ENCODE assay signal across 8 mouse cellular contexts in the genomic region with DNA sequence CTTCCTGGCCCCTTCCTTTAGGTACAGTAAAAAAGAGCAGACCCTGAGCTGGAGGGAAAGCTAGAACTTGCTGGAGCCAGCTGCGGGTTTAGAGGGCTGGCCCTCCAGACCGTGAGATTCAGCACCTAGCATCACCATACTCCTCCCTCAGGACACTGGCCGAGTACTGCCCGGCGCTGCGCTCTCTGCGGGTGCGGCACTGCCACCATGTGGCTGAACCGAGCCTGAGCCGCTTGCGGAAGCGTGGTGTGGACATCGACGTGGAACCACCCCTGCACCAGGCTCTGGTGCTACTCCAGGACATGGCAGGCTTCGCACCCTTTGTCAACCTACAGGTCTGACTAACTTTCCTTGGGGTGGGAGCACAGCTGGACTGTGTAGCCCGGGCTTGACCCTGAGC. TPM values are rescaled to one million over a fixed set of nuclear protein-coding genes. Genes with fewer than 3 reads are reported as not detected.
DNase-seq lines count a peak whose midpoint lies in the region; ATAC-seq lines count a peak whose summit lies in the region.

No protein-coding gene starts in this region.

- H3K9ac ChIP-seq in heart, embryonic 11.5 days (ENCODE audit: low read depth, low read length): no peak overlapping the region
- no peak overlapping the region for H3K9ac ChIP-seq in kidney, embryonic 15.5 days
- H3K9ac ChIP-seq in liver, embryonic 16.5 days (ENCODE audit: low read depth, low read length): no peak overlapping the region
- no peak overlapping the region for H3K9ac ChIP-seq in neural tube, embryonic 11.5 days (ENCODE audit: low read length)

- peak; percentile 62 for DNase-seq in CD4-positive helper T cell, adult 2 months (ENCODE audit: low read depth, low spot score)
- peak; percentile 91 to 93 for DNase-seq in adrenal gland, postnatal 36 days
- peak; percentile 87 for DNase-seq in neural tube, embryonic 11.5 days (ENCODE audit: low spot score)
- peak; percentile 90 for DNase-seq in testis, postnatal 10 days (ENCODE audit: low spot score)

- H3K4me3 ChIP-seq in heart, embryonic 11.5 days (ENCODE audit: low read depth, low read length): no peak overlapping the region
- peak overlapping the region; percentile 59 for H3K4me3 ChIP-seq in kidney, embryonic 15.5 days (replicated peaks)
- peak overlapping the region; percentile 69 for H3K4me3 ChIP-seq in liver, embryonic 16.5 days (ENCODE audit: low read depth, low read length)
- no peak overlapping the region for H3K4me3 ChIP-seq in neural tube, embryonic 11.5 days (ENCODE audit: low read depth, low read length)

- H3K4me2 ChIP-seq in heart, embryonic 11.5 days: peak overlapping the region; percentile 99
- H3K4me2 ChIP-seq in kidney, embryonic 15.5 days: peak overlapping the region; percentile 86
- H3K4me2 ChIP-seq in liver, embryonic 16.5 days (ENCODE audit: low read depth, low read length): peak overlapping the region; percentile 100
- peak overlapping the region; percentile 19; the same call in 1 of the 2 replicates for H3K4me2 ChIP-seq in neural tube, embryonic 11.5 days (ENCODE audit: low read depth)

- ATAC-seq in erythroblast, adult 5-6 weeks (replicated peaks; ENCODE audit: low FRiP score, poor library complexity, severe bottlenecking): peak; percentile 78
- no peak for ATAC-seq in heart, embryonic 11.5 days (replicated peaks; ENCODE audit: insufficient number of reproducible peaks, low FRiP score, low TSS enrichment)
- peak; percentile 66 for ATAC-seq in kidney, embryonic 15.5 days (replicated peaks; ENCODE audit: low FRiP score)
- peak; percentile 40 for ATAC-seq in liver, embryonic 16.5 days (ENCODE audit: low read depth)
- no peak; the same call in 1 of the 2 replicates for ATAC-seq in neural tube, embryonic 11.5 days (ENCODE audit: insufficient read depth, low FRiP score, low TSS enrichment)

- peaks cover 16% of the 10 kb centered on the region for H3K4me1 ChIP-seq in heart, embryonic 11.5 days (ENCODE audit: control insufficient read depth, insufficient read depth, low read length)
- H3K4me1 ChIP-seq in kidney, embryonic 15.5 days: peaks cover 33% of the 10 kb centered on the region
- H3K4me1 ChIP-seq in liver, embryonic 16.5 days (ENCODE audit: control insufficient read depth, low read depth, low read length): peaks cover 33% of the 10 kb centered on the region
- H3K4me1 ChIP-seq in neural tube, embryonic 11.5 days (ENCODE audit: control insufficient read depth, insufficient read depth, low read length): peaks cover 20% of the 10 kb centered on the region

- peaks cover 26% of the 10 kb centered on the region for H3K27me3 ChIP-seq in heart, embryonic 11.5 days (ENCODE audit: control insufficient read depth, insufficient read depth, low read length)
- H3K27me3 ChIP-seq in kidney, embryonic 15.5 days: peaks cover 26% of the 10 kb centered on the region
- peaks cover 27% of the 10 kb centered on the region for H3K27me3 ChIP-seq in liver, embryonic 16.5 days (ENCODE audit: control insufficient read depth, insufficient read depth, low read depth, low read length)
- H3K27me3 ChIP-seq in neural tube, embryonic 11.5 days (ENCODE audit: control insufficient read depth, insufficient read depth, low read length): peaks cover 17% of the 10 kb centered on the region

- H3K27ac ChIP-seq in heart, embryonic 11.5 days (ENCODE audit: low read depth, low read length): no peak overlapping the region
- H3K27ac ChIP-seq in kidney, embryonic 15.5 days: no peak overlapping the region
- no peak overlapping the region for H3K27ac ChIP-seq in liver, embryonic 16.5 days (ENCODE audit: low read length)
- H3K27ac ChIP-seq in neural tube, embryonic 11.5 days (ENCODE audit: low read depth, low read length): no peak overlapping the region

- WGBS in heart, embryonic 11.5 days (ENCODE audit: insufficient replicate concordance): 6% methylated on average over 16 of the region's 16 CpGs
- WGBS in kidney, embryonic 15.5 days: 5% methylated on average over 16 of the region's 16 CpGs
- 5% methylated on average over 16 of the region's 16 CpGs for WGBS in liver, embryonic 16.5 days (ENCODE audit: insufficient replicate concordance)
- 6% methylated on average over 16 of the region's 16 CpGs for WGBS in neural tube, embryonic 11.5 days

- H3K36me3 ChIP-seq in heart, embryonic 11.5 days (ENCODE audit: control insufficient read depth, insufficient read depth, low read length): peaks cover 3% of the 10 kb centered on the region; the same call in 1 of the 2 replicates
- peaks cover 24% of the 10 kb centered on the region for H3K36me3 ChIP-seq in kidney, embryonic 15.5 days
- H3K36me3 ChIP-seq in liver, embryonic 16.5 days (ENCODE audit: control insufficient read depth, insufficient read depth): 0 out of 2 replicates have a peak, but pooled peaks cover 3% of the 10 kb centered on the region
- H3K36me3 ChIP-seq in neural tube, embryonic 11.5 days (ENCODE audit: control insufficient read depth, insufficient read depth, low read length): peaks cover 2% of the 10 kb centered on the region; the same call in 1 of the 2 replicates

- H3K9me3 ChIP-seq in heart, embryonic 11.5 days (replicated peaks; ENCODE audit: control insufficient read depth, low read length): no peaks in the 10 kb centered on the region
- no peaks in the 10 kb centered on the region for H3K9me3 ChIP-seq in kidney, embryonic 15.5 days (replicated peaks)
- no peaks in the 10 kb centered on the region for H3K9me3 ChIP-seq in liver, embryonic 16.5 days (replicated peaks; ENCODE audit: control insufficient read depth, low read length)
- H3K9me3 ChIP-seq in neural tube, embryonic 11.5 days (ENCODE audit: control insufficient read depth, low read length): no peaks in the 10 kb centered on the region

RNA-seq across cellular contexts. Expression of gene Fbxl15, which starts 2.0 kb away (rescaled TPM):
- total RNA-seq in adrenal gland, postnatal 36 days (2021): 10 to 100 TPM in 1 of 2 experiments, 1 to 10 TPM in 1; 9.2 to 10.0 TPM
- not detected in 2 replicates for total RNA-seq in erythroblast, adult 5-6 weeks (2015; ENCODE audit: low replicate concordance)
- total RNA-seq in erythroblast, adult 5-6 weeks (2017; ENCODE audit: low replicate concordance): not detected in 2 replicates
- polyA plus RNA-seq in heart, embryonic 11.5 days (2014; fragmentation: Nextera tagmentation; extraction: Ambion mirVana): 9.6 and 9.7 TPM in 2 replicates
- polyA plus RNA-seq in kidney, embryonic 15.5 days (2015; fragmentation: Nextera tagmentation; extraction: Ambion mirVana): 18.2 and 20.1 TPM in 2 replicates
- 11.1 and 11.6 TPM in 2 replicates for polyA plus RNA-seq in liver, embryonic 16.5 days (2015; fragmentation: Nextera tagmentation; extraction: Ambion mirVana)
- 22.0 and 24.5 TPM in 2 replicates for polyA plus RNA-seq in neural tube, embryonic 11.5 days (2014; fragmentation: Nextera tagmentation; extraction: Ambion mirVana)

RNA-seq across cellular contexts. Expression of gene Psd, which starts 3.0 kb away (rescaled TPM):
- 1 to 10 TPM; 6.0 to 7.5 TPM for total RNA-seq in adrenal gland, postnatal 36 days (2021)
- total RNA-seq in erythroblast, adult 5-6 weeks (2015; ENCODE audit: low replicate concordance): 0.63 TPM in 1 of 2 replicates, not detected in the other
- total RNA-seq in erythroblast, adult 5-6 weeks (2017; ENCODE audit: low replicate concordance): 0.70 TPM in 1 of 2 replicates, not detected in the other
- 8.8 and 9.1 TPM in 2 replicates for polyA plus RNA-seq in heart, embryonic 11.5 days (2014; fragmentation: Nextera tagmentation; extraction: Ambion mirVana)
- 3.9 and 7.2 TPM in 2 replicates for polyA plus RNA-seq in kidney, embryonic 15.5 days (2015; fragmentation: Nextera tagmentation; extraction: Ambion mirVana)
- polyA plus RNA-seq in liver, embryonic 16.5 days (2015; fragmentation: Nextera tagmentation; extraction: Ambion mirVana): 3.3 TPM in 2 replicates
- polyA plus RNA-seq in neural tube, embryonic 11.5 days (2014; fragmentation: Nextera tagmentation; extraction: Ambion mirVana): 10.9 and 12.7 TPM in 2 replicates

RNA-seq across cellular contexts. Expression of gene Cuedc2, which starts 8.6 kb away (rescaled TPM):
- total RNA-seq in adrenal gland, postnatal 36 days (2021): 10 to 100 TPM; 74.7 to 77.8 TPM
- 8.1 and 8.4 TPM in 2 replicates for total RNA-seq in erythroblast, adult 5-6 weeks (2015; ENCODE audit: low replicate concordance)
- 23.6 and 39.4 TPM in 2 replicates for total RNA-seq in erythroblast, adult 5-6 weeks (2017; ENCODE audit: low replicate concordance)
- 124 and 139 TPM in 2 replicates for polyA plus RNA-seq in heart, embryonic 11.5 days (2014; fragmentation: Nextera tagmentation; extraction: Ambion mirVana)
- polyA plus RNA-seq in kidney, embryonic 15.5 days (2015; fragmentation: Nextera tagmentation; extraction: Ambion mirVana): 158 and 177 TPM in 2 replicates
- polyA plus RNA-seq in liver, embryonic 16.5 days (2015; fragmentation: Nextera tagmentation; extraction: Ambion mirVana): 67.3 and 67.6 TPM in 2 replicates
- 263 and 274 TPM in 2 replicates for polyA plus RNA-seq in neural tube, embryonic 11.5 days (2014; fragmentation: Nextera tagmentation; extraction: Ambion mirVana)

RNA-seq across cellular contexts. Expression of gene Mfsd13a, which starts 11.0 kb away (rescaled TPM):
- 1 to 10 TPM; 5.2 to 7.5 TPM for total RNA-seq in adrenal gland, postnatal 36 days (2021)
- 5.4 and 9.6 TPM in 2 replicates for total RNA-seq in erythroblast, adult 5-6 weeks (2015; ENCODE audit: low replicate concordance)
- 1.4 and 1.8 TPM in 2 replicates for total RNA-seq in erythroblast, adult 5-6 weeks (2017; ENCODE audit: low replicate concordance)
- polyA plus RNA-seq in heart, embryonic 11.5 days (2014; fragmentation: Nextera tagmentation; extraction: Ambion mirVana): 3.1 and 4.0 TPM in 2 replicates
- 12.5 and 15.0 TPM in 2 replicates for polyA plus RNA-seq in kidney, embryonic 15.5 days (2015; fragmentation: Nextera tagmentation; extraction: Ambion mirVana)
- 11.2 and 13.8 TPM in 2 replicates for polyA plus RNA-seq in liver, embryonic 16.5 days (2015; fragmentation: Nextera tagmentation; extraction: Ambion mirVana)
- polyA plus RNA-seq in neural tube, embryonic 11.5 days (2014; fragmentation: Nextera tagmentation; extraction: Ambion mirVana): 6.8 and 7.3 TPM in 2 replicates

RNA-seq across cellular contexts. Expression of gene 2310034G01Rik, which starts 20.2 kb away (rescaled TPM):
- 1 to 10 TPM; 1.3 TPM for total RNA-seq in adrenal gland, postnatal 36 days (2021)
- total RNA-seq in erythroblast, adult 5-6 weeks (2015; ENCODE audit: low replicate concordance): not detected in 2 replicates
- not detected in 2 replicates for total RNA-seq in erythroblast, adult 5-6 weeks (2017; ENCODE audit: low replicate concordance)
- 0.90 and 1.0 TPM in 2 replicates for polyA plus RNA-seq in heart, embryonic 11.5 days (2014; fragmentation: Nextera tagmentation; extraction: Ambion mirVana)
- 2.0 and 2.6 TPM in 2 replicates for polyA plus RNA-seq in kidney, embryonic 15.5 days (2015; fragmentation: Nextera tagmentation; extraction: Ambion mirVana)
- 0.36 and 0.40 TPM in 2 replicates for polyA plus RNA-seq in liver, embryonic 16.5 days (2015; fragmentation: Nextera tagmentation; extraction: Ambion mirVana)
- polyA plus RNA-seq in neural tube, embryonic 11.5 days (2014; fragmentation: Nextera tagmentation; extraction: Ambion mirVana): 1.2 and 2.4 TPM in 2 replicates

Comparison
In these comparisons a context has a peak if more than half of its experiments do, and no peak if none do; other contexts are left out.
1. ATAC-seq: peak in erythroblast, adult 5-6 weeks (single experiment), kidney, embryonic 15.5 days (single experiment) and liver, embryonic 16.5 days (single experiment); none in heart, embryonic 11.5 days (single experiment) and neural tube, embryonic 11.5 days (single experiment).
2. H3K4me2 ChIP-seq: peak in every context shown above with its lines; median percentile 100 in liver, embryonic 16.5 days; 99 in heart, embryonic 11.5 days; 86 in kidney, embryonic 15.5 days; 19 in neural tube, embryonic 11.5 days.
3. H3K4me3 ChIP-seq: peak in kidney, embryonic 15.5 days (single experiment) and liver, embryonic 16.5 days (single experiment); none in heart, embryonic 11.5 days (single experiment) and neural tube, embryonic 11.5 days (single experiment).
4. Peak in every context shown above with its lines, with median percentiles within 50 percentile points of each other: DNase-seq.